In the genomic region with DNA sequence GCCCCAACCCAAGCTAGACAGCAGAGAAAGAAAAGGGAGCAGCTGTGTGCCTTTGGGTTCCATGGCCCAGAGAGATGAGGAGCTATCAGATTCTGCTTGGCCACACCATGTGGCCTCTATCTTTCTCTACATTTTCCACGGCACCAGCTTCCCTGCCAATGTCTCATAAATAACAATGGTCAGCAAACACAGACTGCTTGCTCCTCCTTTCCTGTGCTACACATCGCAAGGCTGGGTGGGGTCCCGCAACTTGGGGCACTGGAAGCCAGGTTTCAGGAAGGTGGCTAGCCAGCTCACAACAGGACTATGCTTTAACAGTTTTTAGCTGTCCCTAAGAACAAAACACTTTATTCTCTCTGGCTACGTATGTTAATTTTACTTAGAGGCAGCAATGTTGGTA, we compare ENCODE assay signal across 9 mouse cellular contexts. TPM values are rescaled to one million over a fixed set of nuclear protein-coding genes. Genes with fewer than 3 reads are reported as not detected.
DNase-seq lines count a peak whose midpoint lies in the region; ATAC-seq and TF ChIP-seq lines count a peak whose summit lies in the region.
"Had no signal": no experiment of that assay in that cellular context is flagged by ENCODE, and none has a peak within 500 bp of the region (broad histone marks: within the 10 kb centered on the region; RNA-seq: fewer than 3 reads in every experiment).

No protein-coding gene starts in this region.

- no peak for TF ChIP-seq POLR2A in embryonic fibroblast, embryonic 13.5 days (IDR thresholded peaks at IDR 0.05; ENCODE audit: low read depth, low read length)

- H3K4me2 ChIP-seq in neural tube, embryonic 15.5 days: no peak overlapping the region

- DNase-seq in kidney, postnatal 14 days: peak; percentile 62
- DNase-seq in kidney, adult 11 months: no peak
- DNase-seq in limb, embryonic 10.5 days (ENCODE audit: low spot score): no peak
- no peak for DNase-seq in left cerebral cortex, adult 8-10 months (ENCODE audit: low spot score in 2 of 2)
- no peak for DNase-seq in left cerebral cortex, postnatal 4 days
- DNase-seq: cerebellum, adult 11 months had no signal

- H3K4me3 ChIP-seq in embryonic fibroblast, embryonic 13.5 days (ENCODE audit: insufficient read depth, low read length): no peak overlapping the region
- H3K4me3 ChIP-seq in limb, embryonic 10.5 days: no peak overlapping the region
- no peak overlapping the region for H3K4me3 ChIP-seq in neural tube, embryonic 15.5 days (replicated peaks)

- WGBS in limb, embryonic 10.5 days: 75% methylated on average over 4 of the region's 4 CpGs
- WGBS in neural tube, embryonic 15.5 days: 54% methylated on average over 4 of the region's 4 CpGs

- intact Hi-C loops in left cerebral cortex, postnatal 4 days (cut with DNase I): no loop called here

- H3K27me3 ChIP-seq in limb, embryonic 10.5 days (ENCODE audit: low read depth, poor library complexity, severe bottlenecking): no peaks in the 10 kb centered on the region
- H3K27me3 ChIP-seq in neural tube, embryonic 15.5 days (replicated peaks): no peaks in the 10 kb centered on the region
- H3K27me3 ChIP-seq: Patski had no signal

- TF ChIP-seq CTCF in embryonic fibroblast, embryonic 13.5 days (IDR thresholded peaks at IDR 0.05; ENCODE audit: borderline replicate concordance, insufficient read depth, low read length): no peak

- peak overlapping the region; percentile 39; the same call in 1 of the 2 replicates for H3K27ac ChIP-seq in embryonic fibroblast, embryonic 13.5 days (ENCODE audit: insufficient read depth, low read length)
- peak overlapping the region; percentile 64; the same call in 1 of the 2 replicates for H3K27ac ChIP-seq in limb, embryonic 10.5 days
- peak overlapping the region; percentile 43; the same call in 1 of the 2 replicates for H3K27ac ChIP-seq in neural tube, embryonic 15.5 days (replicated peaks)

- peaks cover 64% of the 10 kb centered on the region for H3K36me3 ChIP-seq in limb, embryonic 10.5 days
- H3K36me3 ChIP-seq in neural tube, embryonic 15.5 days: no peaks in the 10 kb centered on the region

- no peaks in the 10 kb centered on the region for H3K9me3 ChIP-seq in limb, embryonic 10.5 days (replicated peaks)
- H3K9me3 ChIP-seq in neural tube, embryonic 15.5 days (replicated peaks): no peaks in the 10 kb centered on the region

- ATAC-seq in neural tube, embryonic 15.5 days (ENCODE audit: low FRiP score): no peak
- ATAC-seq: Patski had no signal

- H3K4me1 ChIP-seq in embryonic fibroblast, embryonic 13.5 days (ENCODE audit: control insufficient read depth, insufficient read depth, low read length): peaks cover 44% of the 10 kb centered on the region
- H3K4me1 ChIP-seq in limb, embryonic 10.5 days: peaks cover 60% of the 10 kb centered on the region
- H3K4me1 ChIP-seq in neural tube, embryonic 15.5 days: peaks cover 27% of the 10 kb centered on the region

- H3K9ac ChIP-seq in neural tube, embryonic 15.5 days (replicated peaks): no peak overlapping the region

RNA-seq across cellular contexts. Expression of a gene that starts 25.4 kb away (rescaled TPM):
- polyA plus RNA-seq in embryonic fibroblast, embryonic 13.5 days (2011; ENCODE audit: insufficient read length, low read depth, missing spikeins): 446 and 575 TPM in 2 replicates
- polyA plus RNA-seq in limb, embryonic 10.5 days (2016; fragmentation: Nextera tagmentation; extraction: Ambion mirVana): 253 and 285 TPM in 2 replicates
- polyA plus RNA-seq in neural tube, embryonic 15.5 days (2015; fragmentation: Nextera tagmentation; extraction: Ambion mirVana): 141 and 177 TPM in 2 replicates
- 100 to 1,000 TPM; 161 to 178 (median 177) TPM for total RNA-seq in left cerebral cortex, adult 8-10 months (2022)
- 100 to 1,000 TPM; 129 to 134 TPM for total RNA-seq in left cerebral cortex, postnatal 4 days (2021)

RNA-seq across cellular contexts. Expression of a gene that starts 44.9 kb away (rescaled TPM):
- 328 and 347 TPM in 2 replicates for polyA plus RNA-seq in embryonic fibroblast, embryonic 13.5 days (2011; ENCODE audit: insufficient read length, low read depth, missing spikeins)
- 446 and 467 TPM in 2 replicates for polyA plus RNA-seq in limb, embryonic 10.5 days (2016; fragmentation: Nextera tagmentation; extraction: Ambion mirVana)
- 306 and 324 TPM in 2 replicates for polyA plus RNA-seq in neural tube, embryonic 15.5 days (2015; fragmentation: Nextera tagmentation; extraction: Ambion mirVana)
- total RNA-seq in left cerebral cortex, adult 8-10 months (2022): 100 to 1,000 TPM; 197 to 208 (median 204) TPM
- 100 to 1,000 TPM; 212 to 213 TPM for total RNA-seq in left cerebral cortex, postnatal 4 days (2021)

RNA-seq across cellular contexts. Expression of a gene that starts 45.1 kb away (rescaled TPM):
- 2.0 and 2.2 TPM in 2 replicates for polyA plus RNA-seq in embryonic fibroblast, embryonic 13.5 days (2011; ENCODE audit: insufficient read length, low read depth, missing spikeins)
- polyA plus RNA-seq in limb, embryonic 10.5 days (2016; fragmentation: Nextera tagmentation; extraction: Ambion mirVana): 18.9 and 19.4 TPM in 2 replicates
- 10.3 and 19.2 TPM in 2 replicates for polyA plus RNA-seq in neural tube, embryonic 15.5 days (2015; fragmentation: Nextera tagmentation; extraction: Ambion mirVana)
- total RNA-seq in left cerebral cortex, adult 8-10 months (2022): 1 to 10 TPM in 3 of 4 experiments, under 1 TPM in 1; 0.99 to 3.7 (median 2.1) TPM
- total RNA-seq in left cerebral cortex, postnatal 4 days (2021): 10 to 100 TPM; 12.9 to 14.7 TPM

RNA-seq across cellular contexts. Expression of a gene that starts 55.6 kb away (rescaled TPM):
- 0.23 TPM in 1 of 2 replicates, not detected in the other for polyA plus RNA-seq in embryonic fibroblast, embryonic 13.5 days (2011; ENCODE audit: insufficient read length, low read depth, missing spikeins)
- 0.44 and 0.48 TPM in 2 replicates for polyA plus RNA-seq in limb, embryonic 10.5 days (2016; fragmentation: Nextera tagmentation; extraction: Ambion mirVana)
- 0.35 and 0.60 TPM in 2 replicates for polyA plus RNA-seq in neural tube, embryonic 15.5 days (2015; fragmentation: Nextera tagmentation; extraction: Ambion mirVana)
- 1 to 10 TPM in 3 of 4 experiments, under 1 TPM in 1; 0.41 to 2.3 (median 1.3) TPM for total RNA-seq in left cerebral cortex, adult 8-10 months (2022)
- under 1 TPM; 0.18 to 0.52 TPM for total RNA-seq in left cerebral cortex, postnatal 4 days (2021)
